Mouse (Mus musculus) brain, embryonic 14.5 days (tissue): ENCODE measurements at regions not wholly inside any gene's neighbourhood (a gene's known extent, or its start where the extent isn't known, plus 50 kb on each side); places are given as distances from the start of the nearest gene placed in this dataset.

Source experiments
- CTCF ChIP-seq: fragments of 200-500 bp; IDR thresholded peaks from 2 replicates; pipeline ENCODE4 v1.5.1; 2012; ENCODE audit warnings: inconsistent platforms, mild to moderate bottlenecking, moderate library complexity, borderline replicate concordance; ENCODE audit not compliant: insufficient read depth, insufficient read length; ENCODE audit errors: extremely low read depth
- POLR2A ChIP-seq: fragments of 200-500 bp; IDR thresholded peaks from 2 replicates; pipeline ENCODE4 v1.6.1; 2012; ENCODE audit warnings: mild to moderate bottlenecking, inconsistent platforms, borderline replicate concordance; ENCODE audit not compliant: poor library complexity, insufficient read depth, insufficient read length, severe bottlenecking; ENCODE audit errors: extremely low read depth

DNA sequence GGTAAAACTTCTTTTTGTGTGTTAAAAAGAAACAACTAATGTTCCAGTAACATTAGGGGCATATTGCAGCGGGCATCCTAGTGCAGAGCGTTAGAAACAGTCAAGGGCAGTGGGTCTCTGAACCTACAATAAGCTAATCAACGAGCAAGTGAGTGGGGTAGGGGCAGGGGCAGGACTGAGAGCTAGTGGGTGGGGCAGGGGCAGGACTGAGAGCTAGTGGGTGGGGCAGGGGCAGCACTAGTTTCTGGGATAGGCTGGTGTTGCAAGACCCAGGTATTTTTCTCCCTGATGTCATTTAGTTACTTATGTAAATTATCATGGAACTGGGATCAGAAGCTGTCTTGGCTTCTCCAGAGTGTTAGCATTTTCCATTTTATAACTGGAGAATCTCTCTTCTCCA lies 309.5 kb downstream of the 1810013L24Rik start:
- TF ChIP-seq CTCF (no peak), POLR2A (no peak)
